Mouse (Mus musculus): ENCODE measurements around the gene Ppp1r18. TPM values are rescaled to one million over a fixed set of nuclear protein-coding genes. Genes with fewer than 3 reads are reported as not detected.
"Not testable (repeated sequence)": the region's sequence is repeated elsewhere in the genome, so short reads cannot be mapped to it uniquely, and the experiment has no call there.

Gene Ppp1r18
- total RNA-seq, 2 experiments from 2014 or later, result 27.9 to 29.6 TPM

GRCm38 (mm10) chr17:35836178-35836965 lies 29.0 kb upstream of the Ppp1r18 start:
- intact Hi-C loops (cut with DNase I), result loop anchor here (1.0 to 2.0 kb wide), 2 partner anchors 37 to 80 kb away; partner anchors contain the start of genes Mrps18b and Ppp1r10
- peak; percentile 88 to 93 for DNase-seq

- DNase-seq, result peak; percentile 87 to 91
- intact Hi-C loops (cut with DNase I), result loop anchor here (1.0 to 2.0 kb wide), 2 partner anchors 36 to 80 kb away; partner anchors contain the start of genes Mrps18b and Ppp1r10
These were observed 28.4 kb upstream of the Ppp1r18 start for GRCm38 (mm10) chr17:35836991-35837422.

GRCm38 (mm10) chr17:35837487-35837886 lies 27.9 kb upstream of the Ppp1r18 start:
- peak; percentile 67 to 68 for DNase-seq
- intact Hi-C loops (cut with DNase I), result loop anchor here (2.0 kb wide), 1 partner anchor 79 kb away; the partner anchor contains the start of genes Mrps18b and Ppp1r10

GRCm38 (mm10) chr17:35838122-35838544 lies 27.3 kb upstream of the Ppp1r18 start, which contains the start of gene Tubb5:
Tubb5 (minus strand) TSS chr17:35838306.
- intact Hi-C loops (cut with DNase I), result no loop called here
- DNase-seq, result peak; percentile 97

GRCm38 (mm10) chr17:35838570-35838969 lies 26.8 kb upstream of the Ppp1r18 start:
- peak; percentile 39 to 41 for DNase-seq
- intact Hi-C loops (cut with DNase I), result no loop called here

- intact Hi-C loops (cut with DNase I), result not testable (repeated sequence)
- DNase-seq, result peak in 1 of 2 experiments; percentile 39
These were observed 26.4 kb upstream of the Ppp1r18 start for GRCm38 (mm10) chr17:35839002-35839401.

- intact Hi-C loops (cut with DNase I), result no loop called here
- no peak for DNase-seq
These were observed 24.8 kb upstream of the Ppp1r18 start for GRCm38 (mm10) chr17:35840561-35840960.

GRCm38 (mm10) chr17:35841076-35841950 lies 24.1 kb upstream of the Ppp1r18 start, which contains the start of gene Mdc1:
Mdc1 (plus strand) TSS chr17:35841515.
- DNase-seq, result peak; percentile 99 to 100
- intact Hi-C loops (cut with DNase I), result no loop called here

GRCm38 (mm10) chr17:35842006-35842405 lies 23.4 kb upstream of the Ppp1r18 start:
- intact Hi-C loops (cut with DNase I), result no loop called here
- no peak for DNase-seq

- no peak for DNase-seq
- intact Hi-C loops (cut with DNase I), result no loop called here
These were observed 21.9 kb upstream of the Ppp1r18 start for GRCm38 (mm10) chr17:35843514-35843913.

- intact Hi-C loops (cut with DNase I), result no loop called here
- DNase-seq, result no peak
These were observed 17.3 kb upstream of the Ppp1r18 start for GRCm38 (mm10) chr17:35848112-35848511.

- intact Hi-C loops (cut with DNase I), result no loop called here
- no peak for DNase-seq
These were observed 14.4 kb upstream of the Ppp1r18 start for GRCm38 (mm10) chr17:35850974-35851373.

GRCm38 (mm10) chr17:35859371-35859770 lies 6.0 kb upstream of the Ppp1r18 start:
- no peak for DNase-seq
- intact Hi-C loops (cut with DNase I), result no loop called here

- intact Hi-C loops (cut with DNase I), result loop anchor here (2.0 kb wide), 1 partner anchor 15 kb away; no protein-coding TSS in a partner anchor
These were observed 5.6 kb upstream of the Ppp1r18 start for GRCm38 (mm10) chr17:35859835-35860234.

GRCm38 (mm10) chr17:35860831-35861197 lies 4.6 kb upstream of the Ppp1r18 start:
- no peak for DNase-seq
- intact Hi-C loops (cut with DNase I), result loop anchor here (2.0 kb wide), 1 partner anchor 16 kb away; no protein-coding TSS in a partner anchor

More at GRCm38 (mm10) chr17:35859835-35860234, 5.6 kb upstream of the Ppp1r18 start:
- no peak for DNase-seq

- peak; percentile 95 to 96 for DNase-seq
- intact Hi-C loops (cut with DNase I), result loop anchor here (2.0 kb wide), 1 partner anchor 17 kb away; no protein-coding TSS in a partner anchor
These were observed 4.1 kb upstream of the Ppp1r18 start, which contains the start of gene Nrm for GRCm38 (mm10) chr17:35861198-35861857. Nrm (plus strand) TSS chr17:35861318.

GRCm38 (mm10) chr17:35864832-35865353 lies 500 bp upstream of the Ppp1r18 start:
- intact Hi-C loops (cut with DNase I), result no loop called here
- DNase-seq, result peak in 1 of 2 experiments; percentile 20

- intact Hi-C loops (cut with DNase I), result no loop called here
- DNase-seq, result peak; percentile 84 to 86
These were observed 963 bp downstream of the Ppp1r18 start for GRCm38 (mm10) chr17:35866281-35866831.

Data from heart, postnatal 10 days (tissue).